In genomic region chr5:25619337-25619736, GRCm38 (mm10) we compare ENCODE assay signal across 5 mouse cellular contexts.
A peak's percentile ranks its signal among the peaks of the same experiment; 100 is the strongest.
DNase-seq lines count a peak whose midpoint lies in the region; ATAC-seq and TF ChIP-seq lines count a peak whose summit lies in the region.
"Not testable (repeated sequence)": the region's sequence is repeated elsewhere in the genome, so short reads cannot be mapped to it uniquely, and the experiment has no call there.

No protein-coding gene starts in this region.

- WGBS in intestine, embryonic 15.5 days, result 38% methylated on average over 2 of the region's 2 CpGs
- 25% methylated on average over 2 of the region's 2 CpGs for WGBS in intestine, embryonic 16.5 days
- 73% methylated on average over 2 of the region's 2 CpGs for WGBS in kidney, postnatal 0 days
- WGBS in stomach, embryonic 16.5 days, result 18% methylated on average over 2 of the region's 2 CpGs
- 35% methylated on average over 2 of the region's 2 CpGs for WGBS in stomach, postnatal 0 days

- H3K27ac ChIP-seq in intestine, embryonic 15.5 days; intestine, embryonic 16.5 days (ENCODE audit: low read length); kidney, postnatal 0 days: not testable (repeated sequence)
- 0 out of 2 replicates have a peak overlapping the region, but pooled peaks have one; percentile 49 for H3K27ac ChIP-seq in stomach, embryonic 16.5 days (ENCODE audit: low read length)
- peak overlapping the region; percentile 42; the same call in 1 of the 2 replicates for H3K27ac ChIP-seq in stomach, postnatal 0 days (replicated peaks)

- TF ChIP-seq EP300 in stomach, postnatal 0 days (optimal IDR thresholded peaks at IDR 0.05), result not testable (repeated sequence)

- peak; percentile 58 for ATAC-seq in intestine, embryonic 15.5 days
- ATAC-seq in intestine, embryonic 16.5 days, result peak; percentile 65; the same call in 1 of the 2 replicates
- ATAC-seq in kidney, postnatal 0 days (replicated peaks; ENCODE audit: low FRiP score, low read depth); stomach, embryonic 16.5 days (ENCODE audit: insufficient read depth, low FRiP score): not testable (repeated sequence)
- ATAC-seq in stomach, postnatal 0 days (ENCODE audit: low FRiP score, low TSS enrichment), result peak; percentile 47

- not testable (repeated sequence) for TF ChIP-seq CTCF in kidney, postnatal 0 days (IDR thresholded peaks at IDR 0.05; ENCODE audit: low read depth); stomach, postnatal 0 days (IDR thresholded peaks at IDR 0.05; ENCODE audit: low read depth)

- not testable (repeated sequence) for H3K9me3 ChIP-seq in intestine, embryonic 15.5 days; intestine, embryonic 16.5 days (ENCODE audit: control insufficient read depth, low read length); kidney, postnatal 0 days (replicated peaks; ENCODE audit: low read length); stomach, embryonic 16.5 days (replicated peaks; ENCODE audit: control insufficient read depth, low read length); stomach, postnatal 0 days (ENCODE audit: control insufficient read depth, low read length)

- not testable (repeated sequence) for H3K4me1 ChIP-seq in intestine, embryonic 15.5 days (replicated peaks); intestine, embryonic 16.5 days (ENCODE audit: control insufficient read depth, insufficient read depth, low read length); kidney, postnatal 0 days (replicated peaks; ENCODE audit: insufficient read depth, low read length); stomach, embryonic 16.5 days (ENCODE audit: control insufficient read depth, insufficient read depth, low read length); stomach, postnatal 0 days (replicated peaks; ENCODE audit: control insufficient read depth, insufficient read depth)

- not testable (repeated sequence) for H3K27me3 ChIP-seq in intestine, embryonic 15.5 days (replicated peaks); intestine, embryonic 16.5 days (replicated peaks; ENCODE audit: control insufficient read depth, insufficient read depth, low read length); kidney, postnatal 0 days (ENCODE audit: insufficient read depth, low read length); stomach, embryonic 16.5 days (ENCODE audit: control insufficient read depth, insufficient read depth, low read length); stomach, postnatal 0 days (ENCODE audit: control insufficient read depth, insufficient read depth, low read length)

- H3K4me3 ChIP-seq in intestine, embryonic 15.5 days (replicated peaks); intestine, embryonic 16.5 days (ENCODE audit: low read length); kidney, postnatal 0 days (replicated peaks; ENCODE audit: low read depth, low read length); stomach, embryonic 16.5 days (replicated peaks; ENCODE audit: low read length); stomach, postnatal 0 days (ENCODE audit: low read depth, low read length): not testable (repeated sequence)

- H3K4me2 ChIP-seq in intestine, embryonic 15.5 days (replicated peaks); intestine, embryonic 16.5 days (ENCODE audit: low read depth, low read length); kidney, postnatal 0 days (ENCODE audit: low read length); stomach, embryonic 16.5 days (ENCODE audit: low read depth, low read length); stomach, postnatal 0 days (replicated peaks; ENCODE audit: low read depth): not testable (repeated sequence)

- DNase-seq in kidney, postnatal 0 days (ENCODE audit: low spot score), result peak; percentile 4
- DNase-seq in stomach, postnatal 0 days (ENCODE audit: low spot score), result not testable (repeated sequence)

- not testable (repeated sequence) for H3K36me3 ChIP-seq in intestine, embryonic 15.5 days; intestine, embryonic 16.5 days (ENCODE audit: control insufficient read depth, insufficient read depth, low read length); kidney, postnatal 0 days (ENCODE audit: insufficient read depth, low read length); stomach, embryonic 16.5 days (ENCODE audit: control insufficient read depth, insufficient read depth, low read length); stomach, postnatal 0 days (ENCODE audit: control insufficient read depth, insufficient read depth, low read length)

- H3K9ac ChIP-seq in intestine, embryonic 15.5 days; intestine, embryonic 16.5 days (ENCODE audit: low read depth, low read length); kidney, postnatal 0 days (ENCODE audit: low read depth, low read length); stomach, embryonic 16.5 days (ENCODE audit: low read length); stomach, postnatal 0 days (ENCODE audit: low read length): not testable (repeated sequence)
